Mouse (Mus musculus): Measurements from ENCODE around the gene Sspn. TPM values are rescaled to one million over a fixed set of nuclear protein-coding genes. Genes with fewer than 3 reads are reported as not detected.

Sspn gene
- polyA plus RNA-seq, 1 experiment from 2014 or later: 11.7 TPM

DNA sequence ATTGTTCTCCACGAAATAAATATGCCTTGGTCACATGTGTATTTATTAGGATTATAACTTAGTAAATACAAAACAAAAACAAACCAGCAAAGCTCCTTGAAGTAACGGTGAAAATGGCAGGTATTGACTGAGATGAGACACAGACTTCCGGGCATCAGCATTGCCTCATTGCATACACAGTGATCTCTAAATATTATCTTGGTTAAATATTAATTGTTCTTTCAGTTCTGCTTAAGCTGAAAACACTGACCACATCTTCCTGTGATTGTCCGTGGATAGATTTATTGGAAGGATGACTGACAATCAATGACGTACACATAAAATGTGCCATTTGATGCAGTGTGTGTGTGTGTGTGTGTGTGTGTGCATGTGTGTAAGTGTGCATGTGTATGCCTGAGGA, 13.2 kb upstream of the Sspn start:
- H3K27ac ChIP-seq (ENCODE audit: low read length): no peak overlapping the region
- no peak overlapping the region for H3K4me2 ChIP-seq (replicated peaks; ENCODE audit: low read depth, low read length)
- H3K9me3 ChIP-seq (ENCODE audit: low read length): no peaks in the 10 kb centered on the region
- H3K4me1 ChIP-seq (ENCODE audit: insufficient read depth, low read length): no peaks in the 10 kb centered on the region
- WGBS: 75% methylated on average over 5 of the region's 5 CpGs
- H3K4me3 ChIP-seq (ENCODE audit: low read length): no peak overlapping the region
- H3K27me3 ChIP-seq (ENCODE audit: insufficient read depth, low read length): no peaks in the 10 kb centered on the region
- no peak for ATAC-seq (ENCODE audit: low FRiP score, low TSS enrichment)
- no peak overlapping the region for H3K9ac ChIP-seq (replicated peaks; ENCODE audit: low read length)
- no peaks in the 10 kb centered on the region for H3K36me3 ChIP-seq (ENCODE audit: insufficient read depth, low read length)

DNA sequence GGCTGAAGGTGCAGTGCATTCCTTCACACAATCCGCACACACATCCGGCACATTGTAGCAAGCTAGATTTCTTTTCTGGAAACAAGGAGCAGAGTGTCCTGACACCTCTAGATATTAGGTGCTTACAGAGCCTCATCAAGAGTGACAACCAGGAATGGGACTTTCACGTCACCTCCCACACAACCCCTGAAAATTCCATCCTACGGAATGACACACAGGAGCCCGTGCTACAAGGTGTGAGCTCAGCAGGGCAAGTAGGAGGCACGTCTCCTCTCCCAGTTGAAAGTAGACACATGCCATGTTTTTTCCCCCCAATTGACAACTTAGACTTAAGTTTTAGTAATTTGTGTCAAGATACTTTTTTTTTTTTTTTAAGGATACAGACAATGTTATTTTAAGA, 7.8 kb upstream of the Sspn start:
- no peak overlapping the region for H3K9ac ChIP-seq (replicated peaks; ENCODE audit: low read length)
- no peak overlapping the region for H3K4me3 ChIP-seq (ENCODE audit: low read length)
- H3K27ac ChIP-seq (ENCODE audit: low read length): no peak overlapping the region
- WGBS: 41% methylated on average over 6 of the region's 6 CpGs
- no peak overlapping the region for H3K4me2 ChIP-seq (replicated peaks; ENCODE audit: low read depth, low read length)
- H3K4me1 ChIP-seq (ENCODE audit: insufficient read depth, low read length): no peaks in the 10 kb centered on the region
- no peak for ATAC-seq (ENCODE audit: low FRiP score, low TSS enrichment)
- H3K36me3 ChIP-seq (ENCODE audit: insufficient read depth, low read length): no peaks in the 10 kb centered on the region
- H3K9me3 ChIP-seq (ENCODE audit: low read length): no peaks in the 10 kb centered on the region
- no peaks in the 10 kb centered on the region for H3K27me3 ChIP-seq (ENCODE audit: insufficient read depth, low read length)

DNA sequence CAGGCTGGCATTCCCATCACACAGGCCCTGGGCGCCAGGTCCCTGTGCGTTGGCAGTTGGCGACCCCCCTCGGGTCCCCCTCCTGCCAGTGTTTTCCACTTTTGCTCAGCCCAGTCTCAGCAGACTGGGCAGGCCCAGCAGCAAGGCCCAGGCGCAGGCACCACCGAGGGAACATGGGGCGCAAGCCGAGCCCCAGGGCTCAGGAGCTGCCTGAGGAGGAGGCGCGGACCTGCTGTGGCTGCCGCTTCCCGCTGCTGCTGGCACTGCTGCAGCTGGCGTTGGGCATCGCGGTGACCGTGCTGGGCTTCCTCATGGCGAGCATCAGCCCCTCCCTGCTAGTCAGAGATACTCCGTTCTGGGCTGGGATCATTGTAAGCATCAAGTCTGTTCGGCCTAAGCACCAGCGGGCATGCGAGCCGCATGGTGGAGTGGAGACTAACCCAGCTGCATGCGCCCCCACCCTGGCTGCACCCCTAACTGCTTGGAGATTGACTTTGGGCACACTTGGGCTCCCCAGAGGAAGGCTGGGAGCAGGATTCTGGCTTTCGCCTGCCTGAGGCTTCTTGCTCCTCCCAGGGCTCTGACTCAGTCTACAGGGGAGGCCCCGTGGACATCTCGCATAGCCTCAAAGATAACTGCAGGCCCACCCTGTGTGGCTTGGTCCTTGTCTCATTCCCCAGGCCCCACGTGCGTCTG, 2.7 kb downstream of the Sspn start:
- Histone ChIP-seq H3K4me1 (ENCODE audit: insufficient read depth, low read length) (peaks cover 17% of the 10 kb centered on the region), H3K4me2 (replicated peaks; ENCODE audit: low read depth, low read length) (peak overlapping the region; percentile 72), H3K9ac (replicated peaks; ENCODE audit: low read length) (peak overlapping the region; percentile 80), H3K36me3 (ENCODE audit: insufficient read depth, low read length) (no peaks in the 10 kb centered on the region), H3K4me3 (ENCODE audit: low read length) (peak overlapping the region; percentile 54), H3K27me3 (ENCODE audit: insufficient read depth, low read length) (no peaks in the 10 kb centered on the region), H3K9me3 (ENCODE audit: low read length) (no peaks in the 10 kb centered on the region), H3K27ac (ENCODE audit: low read length) (peak overlapping the region; percentile 91)
- peak; percentile 96 for ATAC-seq (ENCODE audit: low FRiP score, low TSS enrichment)
- 5% methylated on average over 28 of the region's 28 CpGs for WGBS

DNA sequence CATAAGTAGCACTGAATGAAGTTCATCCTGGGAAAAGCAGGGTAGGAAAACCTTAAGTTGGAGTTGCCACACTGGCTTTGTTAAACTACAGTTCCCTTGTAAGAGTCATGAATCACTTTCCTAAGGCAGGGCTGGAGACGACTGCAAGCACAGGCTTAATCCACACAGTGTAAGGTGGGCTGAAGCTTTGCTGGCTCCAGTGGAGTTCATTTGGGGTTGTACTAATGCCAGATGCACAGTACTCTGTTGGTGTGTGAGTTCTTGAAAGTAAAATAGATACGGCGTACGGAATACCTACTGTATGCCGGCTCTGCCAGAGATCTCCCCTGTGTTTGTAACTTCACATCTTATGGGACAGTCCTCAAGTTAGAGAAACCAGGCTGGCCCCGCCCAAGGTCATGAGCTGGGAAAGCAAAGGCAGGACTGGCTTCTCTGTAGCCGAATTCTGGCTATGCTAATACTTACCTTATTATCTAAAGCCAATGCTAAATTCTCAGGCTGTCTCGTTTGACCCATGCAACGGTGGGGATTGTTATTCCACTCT, 3.3 kb downstream of the Sspn start:
- Histone ChIP-seq H3K9ac (replicated peaks; ENCODE audit: low read length) (peak overlapping the region; percentile 80), H3K4me2 (replicated peaks; ENCODE audit: low read depth, low read length) (peak overlapping the region; percentile 72), H3K9me3 (ENCODE audit: low read length) (no peaks in the 10 kb centered on the region), H3K4me3 (ENCODE audit: low read length) (peak overlapping the region; percentile 54), H3K27me3 (ENCODE audit: insufficient read depth, low read length) (no peaks in the 10 kb centered on the region), H3K36me3 (ENCODE audit: insufficient read depth, low read length) (no peaks in the 10 kb centered on the region), H3K4me1 (ENCODE audit: insufficient read depth, low read length) (peaks cover 17% of the 10 kb centered on the region), H3K27ac (ENCODE audit: low read length) (peak overlapping the region; percentile 91)
- ATAC-seq (ENCODE audit: low FRiP score, low TSS enrichment): peak; percentile 52; the same call in 1 of the 2 replicates
- 62% methylated on average over 9 of the region's 9 CpGs for WGBS

DNA sequence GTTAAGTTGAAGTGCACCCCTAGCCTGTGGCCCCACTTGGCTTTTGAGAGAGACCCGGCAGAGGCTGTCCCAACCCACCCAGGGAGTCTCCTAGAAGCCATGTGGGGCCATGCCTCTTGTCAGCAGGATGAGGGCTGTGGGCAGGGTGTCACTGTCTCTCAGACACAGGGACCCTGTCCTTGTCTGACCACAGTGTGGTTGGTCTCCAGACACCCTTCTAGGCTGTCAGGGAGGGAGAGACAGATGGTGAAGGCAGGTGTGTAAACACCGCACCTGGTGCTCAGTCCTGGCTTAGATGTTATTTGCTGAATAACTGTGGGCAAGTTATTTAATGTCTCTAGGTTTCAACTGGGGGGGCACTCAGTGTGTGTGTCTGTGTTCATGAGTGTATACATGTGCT, 4.5 kb downstream of the Sspn start:
- no peak for ATAC-seq (ENCODE audit: low FRiP score, low TSS enrichment)
- H3K27me3 ChIP-seq (ENCODE audit: insufficient read depth, low read length): no peaks in the 10 kb centered on the region
- peaks cover under 1% of the 10 kb centered on the region; the same call in 1 of the 2 replicates for H3K9me3 ChIP-seq (ENCODE audit: low read length)
- no peak overlapping the region for H3K4me2 ChIP-seq (replicated peaks; ENCODE audit: low read depth, low read length)
- no peak overlapping the region for H3K4me3 ChIP-seq (ENCODE audit: low read length)
- H3K9ac ChIP-seq (replicated peaks; ENCODE audit: low read length): no peak overlapping the region
- no peak overlapping the region for H3K27ac ChIP-seq (ENCODE audit: low read length)
- H3K4me1 ChIP-seq (ENCODE audit: insufficient read depth, low read length): peaks cover 17% of the 10 kb centered on the region
- WGBS: 75% methylated on average over 2 of the region's 2 CpGs
- no peaks in the 10 kb centered on the region for H3K36me3 ChIP-seq (ENCODE audit: insufficient read depth, low read length)

DNA sequence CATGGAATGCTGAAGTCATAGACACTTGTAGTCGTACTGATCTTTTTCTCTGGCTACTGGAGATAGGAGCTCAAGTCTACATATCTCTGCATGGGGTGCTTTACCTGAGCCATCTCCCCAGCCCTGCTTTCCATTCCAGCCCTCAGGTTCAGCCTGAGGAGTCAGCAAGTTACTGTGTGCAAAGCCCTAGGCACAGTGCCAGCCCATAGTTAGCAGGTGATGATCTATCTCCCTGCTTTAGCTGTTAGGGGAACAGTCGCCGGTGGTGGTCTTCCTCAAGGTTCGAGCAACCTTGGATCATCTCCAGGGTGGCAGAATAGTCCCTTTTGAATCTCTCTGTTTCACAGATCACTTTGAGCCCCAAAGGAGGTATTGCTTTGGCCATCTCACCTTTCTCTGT, 5.1 kb downstream of the Sspn start:
- Histone ChIP-seq H3K4me2 (replicated peaks; ENCODE audit: low read depth, low read length) (no peak overlapping the region), H3K9me3 (ENCODE audit: low read length) (peaks cover 6% of the 10 kb centered on the region; the same call in 1 of the 2 replicates), H3K4me1 (ENCODE audit: insufficient read depth, low read length) (peaks cover 17% of the 10 kb centered on the region), H3K9ac (replicated peaks; ENCODE audit: low read length) (no peak overlapping the region), H3K27ac (ENCODE audit: low read length) (no peak overlapping the region), H3K36me3 (ENCODE audit: insufficient read depth, low read length) (no peaks in the 10 kb centered on the region), H3K27me3 (ENCODE audit: insufficient read depth, low read length) (no peaks in the 10 kb centered on the region), H3K4me3 (ENCODE audit: low read length) (no peak overlapping the region)
- WGBS: 90% methylated on average over 4 of the region's 4 CpGs
- ATAC-seq (ENCODE audit: low FRiP score, low TSS enrichment): no peak

DNA sequence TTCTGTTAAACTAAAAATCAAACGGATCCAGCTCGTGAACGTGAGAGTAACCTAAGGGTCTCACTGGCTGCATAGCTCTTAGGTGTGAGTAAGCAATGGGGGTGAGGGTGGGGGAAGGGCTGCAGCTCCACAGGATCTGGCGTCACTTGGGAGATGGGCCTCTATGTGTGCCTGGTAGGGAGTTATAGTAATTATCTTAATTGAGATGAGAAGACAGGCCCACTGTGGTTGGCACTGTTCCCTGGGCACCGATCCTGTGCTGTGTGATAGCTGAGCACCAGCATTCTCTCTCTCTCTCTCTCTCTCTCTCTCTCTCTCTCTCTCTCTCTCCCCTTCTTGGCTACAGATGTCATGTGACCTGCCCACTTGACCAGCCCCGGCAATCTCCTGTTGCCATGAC, 9.4 kb downstream of the Sspn start:
- 71% methylated on average over 6 of the region's 6 CpGs for WGBS
- no peak overlapping the region for H3K9ac ChIP-seq (replicated peaks; ENCODE audit: low read length)
- H3K36me3 ChIP-seq (ENCODE audit: insufficient read depth, low read length): no peaks in the 10 kb centered on the region
- no peak overlapping the region for H3K4me3 ChIP-seq (ENCODE audit: low read length)
- no peaks in the 10 kb centered on the region for H3K27me3 ChIP-seq (ENCODE audit: insufficient read depth, low read length)
- H3K27ac ChIP-seq (ENCODE audit: low read length): no peak overlapping the region
- peaks cover 6% of the 10 kb centered on the region; the same call in 1 of the 2 replicates for H3K9me3 ChIP-seq (ENCODE audit: low read length)
- no peak overlapping the region for H3K4me2 ChIP-seq (replicated peaks; ENCODE audit: low read depth, low read length)
- no peaks in the 10 kb centered on the region for H3K4me1 ChIP-seq (ENCODE audit: insufficient read depth, low read length)
- ATAC-seq (ENCODE audit: low FRiP score, low TSS enrichment): no peak

DNA sequence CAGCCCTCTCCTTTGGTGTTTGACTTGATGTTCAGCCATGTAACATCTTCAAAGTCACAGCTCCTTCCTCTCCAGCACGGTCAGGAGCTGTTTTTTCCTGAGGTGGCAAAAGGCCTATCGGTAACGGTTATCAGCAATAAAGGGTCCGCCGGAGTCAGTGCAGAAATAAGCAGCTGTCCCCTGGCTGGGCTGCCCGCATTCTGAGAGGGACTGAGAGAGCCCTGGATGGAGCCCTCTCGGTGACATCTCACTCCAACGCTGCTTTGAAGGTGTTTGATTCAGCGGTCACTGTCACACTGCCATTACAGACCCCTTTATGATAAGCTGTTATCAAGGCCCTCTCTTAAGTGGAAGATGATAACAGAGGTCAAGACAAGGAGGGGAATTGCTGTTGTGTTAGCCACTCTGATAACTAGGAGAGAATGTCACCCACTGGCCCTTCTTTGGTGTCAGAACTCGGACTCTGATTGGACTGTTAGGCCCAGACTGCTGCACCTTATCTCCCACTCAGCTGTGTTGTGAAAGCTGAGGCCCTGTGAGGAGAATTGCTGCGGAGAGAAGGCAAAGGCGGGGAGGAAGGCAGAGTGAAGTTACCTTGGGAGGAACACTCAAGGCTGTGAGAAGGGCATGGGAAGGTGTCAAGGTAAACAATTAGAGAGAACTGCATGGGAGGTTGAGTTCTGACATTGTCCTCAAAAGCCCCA, 11.0 kb downstream of the Sspn start:
- no peaks in the 10 kb centered on the region for H3K4me1 ChIP-seq (ENCODE audit: insufficient read depth, low read length)
- no peak overlapping the region for H3K4me2 ChIP-seq (replicated peaks; ENCODE audit: low read depth, low read length)
- H3K9me3 ChIP-seq (ENCODE audit: low read length): peaks cover 6% of the 10 kb centered on the region; the same call in 1 of the 2 replicates
- H3K36me3 ChIP-seq (ENCODE audit: insufficient read depth, low read length): no peaks in the 10 kb centered on the region
- no peaks in the 10 kb centered on the region for H3K27me3 ChIP-seq (ENCODE audit: insufficient read depth, low read length)
- no peak overlapping the region for H3K27ac ChIP-seq (ENCODE audit: low read length)
- H3K9ac ChIP-seq (replicated peaks; ENCODE audit: low read length): no peak overlapping the region
- 55% methylated on average over 12 of the region's 12 CpGs for WGBS
- no peak for ATAC-seq (ENCODE audit: low FRiP score, low TSS enrichment)
- H3K4me3 ChIP-seq (ENCODE audit: low read length): no peak overlapping the region

DNA sequence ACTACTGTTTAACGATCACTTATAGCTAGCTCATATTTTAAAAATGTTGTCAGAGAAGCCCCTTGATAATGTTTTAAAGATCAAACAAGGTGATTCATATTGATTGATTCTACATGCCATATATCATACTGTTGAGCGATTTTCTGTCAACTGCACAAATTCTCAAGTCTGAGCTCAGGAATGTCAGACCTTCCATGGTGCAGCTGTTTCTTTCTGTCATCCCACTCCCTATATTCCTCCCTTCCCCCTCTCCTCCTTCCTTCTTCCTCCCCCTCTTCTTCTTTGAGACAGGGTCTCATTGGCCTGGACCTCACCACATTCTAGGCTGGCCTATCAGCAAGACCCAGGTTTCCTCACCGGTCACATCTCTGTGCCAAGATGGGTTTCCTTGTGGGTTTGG, 12.0 kb downstream of the Sspn start:
- ATAC-seq (ENCODE audit: low FRiP score, low TSS enrichment): no peak
- Histone ChIP-seq H3K27me3 (ENCODE audit: insufficient read depth, low read length) (no peaks in the 10 kb centered on the region), H3K9me3 (ENCODE audit: low read length) (peaks cover 6% of the 10 kb centered on the region; the same call in 1 of the 2 replicates), H3K4me3 (ENCODE audit: low read length) (no peak overlapping the region), H3K27ac (ENCODE audit: low read length) (no peak overlapping the region), H3K4me2 (replicated peaks; ENCODE audit: low read depth, low read length) (no peak overlapping the region), H3K36me3 (ENCODE audit: insufficient read depth, low read length) (no peaks in the 10 kb centered on the region), H3K9ac (replicated peaks; ENCODE audit: low read length) (no peak overlapping the region), H3K4me1 (ENCODE audit: insufficient read depth, low read length) (peaks cover 9% of the 10 kb centered on the region)
- 74% methylated on average over 3 of the region's 3 CpGs for WGBS
